Comparison of ENCODE assay signal across 8 mouse cellular contexts in the genomic region with DNA sequence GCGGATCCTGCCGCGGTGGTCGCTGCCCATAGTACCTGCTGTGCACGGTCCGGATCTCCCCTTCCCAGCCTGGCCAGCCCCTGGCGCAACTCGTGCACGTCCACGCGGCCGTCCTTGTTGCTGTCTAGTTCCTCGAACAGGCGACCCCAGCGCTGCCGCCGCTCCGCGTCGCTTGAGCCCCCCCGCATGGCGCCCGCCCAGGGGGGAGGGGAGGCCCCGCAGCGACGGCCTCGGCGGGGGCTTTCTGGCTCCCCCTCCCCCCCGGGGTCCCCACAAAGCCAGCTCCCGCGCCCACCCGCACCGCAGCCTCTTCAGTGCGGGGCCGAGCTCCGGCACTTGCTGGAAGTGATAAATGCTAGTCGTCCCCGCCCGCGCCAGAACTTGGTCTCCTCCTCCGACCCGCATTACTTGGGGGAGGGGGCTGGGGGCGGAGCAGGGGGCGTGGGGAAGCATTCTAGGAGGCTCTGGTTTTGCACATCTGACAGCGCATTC. TPM values are rescaled to one million over a fixed set of nuclear protein-coding genes. Genes with fewer than 3 reads are reported as not detected.
DNase-seq lines count a peak whose midpoint lies in the region; ATAC-seq and TF ChIP-seq lines count a peak whose summit lies in the region.

A gene (minus strand): TSS at position 378 of the 492 bp plus-strand sequence.

- TF ChIP-seq EP300 in heart, adult 2 months (IDR thresholded peaks at IDR 0.05; ENCODE audit: insufficient read depth, low read depth, low read length), result no peak

- peak within 1 kb of the TSS; percentile 63 for H3K4me3 ChIP-seq in erythroblast, embryonic 14.5 days (replicated peaks)
- H3K4me3 ChIP-seq in embryonic facial prominence, embryonic 11.5 days (ENCODE audit: low read depth, low read length), result peak within 1 kb of the TSS; percentile 74
- peak within 1 kb of the TSS; percentile 74 for H3K4me3 ChIP-seq in heart, adult 2 months
- H3K4me3 ChIP-seq in limb, embryonic 12.5 days (replicated peaks), result peak within 1 kb of the TSS; percentile 82
- peak within 1 kb of the TSS; percentile 91 for H3K4me3 ChIP-seq in midbrain, embryonic 16.5 days (ENCODE audit: low read depth, low read length)

- no peaks in the 10 kb centered on the region; the same call in 1 of the 2 replicates for H3K9me3 ChIP-seq in erythroblast, embryonic 14.5 days (ENCODE audit: control insufficient read depth, low read length)
- no peaks in the 10 kb centered on the region for H3K9me3 ChIP-seq in embryonic facial prominence, embryonic 11.5 days (replicated peaks; ENCODE audit: control insufficient read depth, low read length)
- H3K9me3 ChIP-seq in limb, embryonic 12.5 days, result no peaks in the 10 kb centered on the region
- no peaks in the 10 kb centered on the region for H3K9me3 ChIP-seq in midbrain, embryonic 16.5 days (replicated peaks; ENCODE audit: control insufficient read depth, low read length, poor library complexity, severe bottlenecking)

- H3K27me3 ChIP-seq in erythroblast, embryonic 14.5 days (ENCODE audit: control insufficient read depth), result peaks cover 67% of the 10 kb centered on the region
- H3K27me3 ChIP-seq in embryonic facial prominence, embryonic 11.5 days (ENCODE audit: control insufficient read depth, insufficient read depth, low read length), result peaks cover 24% of the 10 kb centered on the region
- H3K27me3 ChIP-seq in heart, adult 2 months (ENCODE audit: control insufficient read depth, insufficient read depth, low read length), result no peaks in the 10 kb centered on the region
- peaks cover 64% of the 10 kb centered on the region for H3K27me3 ChIP-seq in limb, embryonic 12.5 days
- peaks cover 26% of the 10 kb centered on the region for H3K27me3 ChIP-seq in midbrain, embryonic 16.5 days (ENCODE audit: control insufficient read depth, insufficient read depth, low read depth, low read length)
- H3K27me3 ChIP-seq in splenic B cell, adult 2 months (ENCODE audit: control insufficient read depth, insufficient read depth, low read length, poor library complexity, severe bottlenecking), result no peaks in the 10 kb centered on the region

- peaks cover 3% of the 10 kb centered on the region; the same call in 1 of the 2 replicates for H3K36me3 ChIP-seq in erythroblast, embryonic 14.5 days (ENCODE audit: control insufficient read depth)
- H3K36me3 ChIP-seq in embryonic facial prominence, embryonic 11.5 days (replicated peaks; ENCODE audit: control insufficient read depth, insufficient read depth, low read depth, low read length), result no peaks in the 10 kb centered on the region; the same call in 1 of the 2 replicates
- H3K36me3 ChIP-seq in heart, adult 2 months (ENCODE audit: control insufficient read depth, insufficient read depth, low read length), result no peaks in the 10 kb centered on the region
- no peaks in the 10 kb centered on the region for H3K36me3 ChIP-seq in limb, embryonic 12.5 days
- H3K36me3 ChIP-seq in midbrain, embryonic 16.5 days (ENCODE audit: control insufficient read depth, insufficient read depth, low read length), result peaks cover 3% of the 10 kb centered on the region; the same call in 1 of the 2 replicates
- H3K36me3 ChIP-seq in splenic B cell, adult 2 months (ENCODE audit: control insufficient read depth, insufficient read depth, low read length, poor library complexity, severe bottlenecking), result no peaks in the 10 kb centered on the region

- intact Hi-C loops in heart, adult 2 months (cut with DNase I), result loop anchor here (5.0 kb wide), 1 partner anchor 227 kb away; a partner anchor contains a TSS

- peak within 1 kb of the TSS; percentile 51 for H3K4me2 ChIP-seq in embryonic facial prominence, embryonic 11.5 days (ENCODE audit: low read depth, low read length)
- peak within 1 kb of the TSS; percentile 89 for H3K4me2 ChIP-seq in limb, embryonic 12.5 days
- H3K4me2 ChIP-seq in midbrain, embryonic 16.5 days (ENCODE audit: low read length), result peak within 1 kb of the TSS; percentile 66

- no peaks in the 10 kb centered on the region for H3K79me2 ChIP-seq in heart, adult 2 months (replicated peaks; ENCODE audit: control insufficient read depth, insufficient read depth, low read length)

- no peak for ATAC-seq in erythroblast, adult 5-6 weeks (replicated peaks; ENCODE audit: low FRiP score, poor library complexity, severe bottlenecking)
- peak; percentile 61 for ATAC-seq in embryonic facial prominence, embryonic 11.5 days (replicated peaks; ENCODE audit: insufficient number of reproducible peaks, low FRiP score, low TSS enrichment, low read depth)
- ATAC-seq in limb, embryonic 12.5 days (ENCODE audit: insufficient number of reproducible peaks, insufficient read depth, low FRiP score, low TSS enrichment, low read depth), result peak; percentile 48; the same call in 1 of the 2 replicates
- peak; percentile 89 for ATAC-seq in midbrain, embryonic 16.5 days

- 1% methylated on average over 17 of the region's 45 CpGs for WGBS in embryonic facial prominence, embryonic 11.5 days
- 0% methylated on average over 43 of the region's 45 CpGs for WGBS in heart, adult 2 months
- under 1% methylated on average over 39 of the region's 45 CpGs for WGBS in limb, embryonic 12.5 days
- 0% methylated on average over 42 of the region's 45 CpGs for WGBS in midbrain, embryonic 16.5 days

- peak within 1 kb of the TSS; percentile 67 for H3K9ac ChIP-seq in embryonic facial prominence, embryonic 11.5 days (replicated peaks; ENCODE audit: low read length)
- H3K9ac ChIP-seq in heart, adult 2 months (ENCODE audit: low read depth, low read length), result peak within 1 kb of the TSS; percentile 76
- peak within 1 kb of the TSS; percentile 66 for H3K9ac ChIP-seq in limb, embryonic 12.5 days (replicated peaks)
- peak within 1 kb of the TSS; percentile 87 for H3K9ac ChIP-seq in midbrain, embryonic 16.5 days (ENCODE audit: low read depth, low read length)

- H3K4me1 ChIP-seq in erythroblast, embryonic 14.5 days (ENCODE audit: control insufficient read depth), result peaks cover 30% of the 10 kb centered on the region
- peaks cover 3% of the 10 kb centered on the region for H3K4me1 ChIP-seq in embryonic facial prominence, embryonic 11.5 days (ENCODE audit: control insufficient read depth, insufficient read depth, low read length)
- H3K4me1 ChIP-seq in heart, adult 2 months (ENCODE audit: control insufficient read depth, insufficient read depth, low read length), result 0 out of 2 replicates have a peak, but pooled peaks cover 3% of the 10 kb centered on the region
- peaks cover 15% of the 10 kb centered on the region for H3K4me1 ChIP-seq in limb, embryonic 12.5 days (replicated peaks)
- peaks cover 25% of the 10 kb centered on the region for H3K4me1 ChIP-seq in midbrain, embryonic 16.5 days (ENCODE audit: control insufficient read depth, insufficient read depth, low read length)

- TF ChIP-seq CTCF in heart, adult 2 months (IDR thresholded peaks at IDR 0.05), result no peak

- no peak within 1 kb of the TSS for H3K27ac ChIP-seq in embryonic facial prominence, embryonic 11.5 days (replicated peaks; ENCODE audit: low read depth, low read length)
- H3K27ac ChIP-seq in heart, adult 2 months, result peak within 1 kb of the TSS; percentile 93
- H3K27ac ChIP-seq in limb, embryonic 12.5 days, result no peak within 1 kb of the TSS
- peak within 1 kb of the TSS; percentile 85 for H3K27ac ChIP-seq in midbrain, embryonic 16.5 days (ENCODE audit: low read length)

- TF ChIP-seq POLR2A in heart, adult 2 months (IDR thresholded peaks at IDR 0.05; ENCODE audit: insufficient read depth, low read depth, low read length), result no peak; the same call in 1 of the 2 replicates

- peak; percentile 84 for DNase-seq in embryonic facial prominence, embryonic 11.5 days (ENCODE audit: low spot score)
- DNase-seq in heart, adult 2 months, result peak; percentile 77 to 78
- peak; percentile 76 for DNase-seq in kidney, adult 9 months
- peak; percentile 50 for DNase-seq in splenic B cell, adult 2 months (ENCODE audit: low read depth, low spot score)

RNA-seq across cellular contexts. Expression of the gene that starts here (rescaled TPM):
- polyA plus RNA-seq in erythroblast, embryonic 14.5 days (2012), result 0.21 and 0.26 TPM in 2 replicates
- 2.9 and 3.3 TPM in 2 replicates for total RNA-seq in erythroblast, adult 5-6 weeks (2015; ENCODE audit: low replicate concordance)
- total RNA-seq in erythroblast, adult 5-6 weeks (2017; ENCODE audit: low replicate concordance), result 1.2 and 4.7 TPM in 2 replicates
- polyA plus RNA-seq in embryonic facial prominence, embryonic 11.5 days (2014; fragmentation: Nextera tagmentation; extraction: Ambion mirVana), result 7.1 and 7.3 TPM in 2 replicates
- 10 to 100 TPM; 63.5 to 70.9 TPM for total RNA-seq in heart, adult 2 months (2021)
- polyA plus RNA-seq in heart, adult 2 months (2012; rRNA removed), result 67.5 and 72.4 TPM in 2 replicates
- 4.5 and 4.9 TPM in 2 replicates for polyA plus RNA-seq in limb, embryonic 12.5 days (2016; fragmentation: Nextera tagmentation; extraction: Ambion mirVana)
- polyA plus RNA-seq in midbrain, embryonic 16.5 days (2015; fragmentation: Nextera tagmentation; extraction: Ambion mirVana), result 36.0 and 42.8 TPM in 2 replicates

Comparison
In these comparisons a context has a peak if more than half of its experiments do, and no peak if none do; other contexts are left out.
1. RNA of the gene that starts here (total RNA-seq): 63.5 to 70.9 TPM in heart, adult 2 months; 1.2 to 4.7 TPM in erythroblast, adult 5-6 weeks; every median in the first group is over 10 times any median in the second.
2. H3K27ac ChIP-seq: peak in heart, adult 2 months (single experiment) and midbrain, embryonic 16.5 days (single experiment); none in embryonic facial prominence, embryonic 11.5 days (single experiment) and limb, embryonic 12.5 days (single experiment).
3. Peak in every context shown above with its lines, with median percentiles within 50 percentile points of each other: H3K4me3 ChIP-seq, DNase-seq, H3K4me2 ChIP-seq and H3K9ac ChIP-seq.